Mouse (Mus musculus): Measurements from ENCODE around the gene Slc25a38. TPM values are rescaled to one million over a fixed set of nuclear protein-coding genes. Genes with fewer than 3 reads are reported as not detected.

The Slc25a38 gene
- 51.5 TPM for polyA plus RNA-seq (2017; shearing (Covaris generic))

GRCm38 (mm10) chr9:120110211-120111018 is at the start of gene Slc25a38:
TSS of gene Slc25a38 (plus strand) at chr9:120110374.

GRCm38 (mm10) chr9:120069779-120070178 is 40.4 kb upstream of the Slc25a38 start, which contains the start of gene Cx3cr1:
TSS of gene Cx3cr1 (minus strand) at chr9:120069879.

GRCm38 (mm10) chr9:120091696-120092238 is 18.4 kb upstream of the Slc25a38 start, which contains the start of gene Ccr8:
TSS of gene Ccr8 (plus strand) at chr9:120092114.

DNA sequence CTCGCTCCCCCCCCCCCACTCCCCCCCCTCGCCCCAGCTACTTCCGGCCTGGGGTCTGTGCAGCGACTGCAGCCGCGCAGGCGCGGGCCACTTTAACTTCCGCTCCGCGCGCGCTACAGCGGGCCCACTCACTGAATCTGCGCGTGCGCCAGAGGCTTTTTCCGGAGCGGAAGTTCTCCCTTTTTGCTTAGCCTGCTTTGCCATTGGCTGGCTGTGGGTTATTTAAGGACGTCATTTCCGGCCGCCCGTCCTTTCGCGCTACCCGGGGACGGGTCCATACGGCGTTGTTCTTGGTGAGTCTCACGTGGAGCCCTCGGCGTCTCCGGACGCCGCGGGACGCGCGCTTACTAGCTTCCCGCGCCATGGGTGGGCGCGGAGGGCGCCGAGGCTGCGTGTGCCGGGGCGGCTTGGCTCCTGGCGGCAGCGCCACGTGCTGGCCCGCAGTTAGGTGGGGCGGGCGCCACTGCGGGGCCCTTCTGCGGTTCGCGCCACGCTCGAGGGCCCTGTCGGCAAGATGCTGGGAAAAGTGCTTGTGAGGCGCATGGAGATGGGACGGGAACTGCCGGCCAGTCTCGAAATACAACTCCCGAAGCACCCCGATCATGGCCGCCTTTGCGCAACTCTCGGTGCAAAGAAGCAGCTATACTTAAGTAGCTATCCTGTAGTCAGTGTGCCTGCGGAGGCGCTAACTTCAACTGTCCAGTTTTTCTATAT is 17.5 kb downstream of the Slc25a38 start, which contains the start of gene Rpsa:
Gene Rpsa (plus strand): TSS at position 152 of the 714 bp plus-strand sequence.

DNA sequence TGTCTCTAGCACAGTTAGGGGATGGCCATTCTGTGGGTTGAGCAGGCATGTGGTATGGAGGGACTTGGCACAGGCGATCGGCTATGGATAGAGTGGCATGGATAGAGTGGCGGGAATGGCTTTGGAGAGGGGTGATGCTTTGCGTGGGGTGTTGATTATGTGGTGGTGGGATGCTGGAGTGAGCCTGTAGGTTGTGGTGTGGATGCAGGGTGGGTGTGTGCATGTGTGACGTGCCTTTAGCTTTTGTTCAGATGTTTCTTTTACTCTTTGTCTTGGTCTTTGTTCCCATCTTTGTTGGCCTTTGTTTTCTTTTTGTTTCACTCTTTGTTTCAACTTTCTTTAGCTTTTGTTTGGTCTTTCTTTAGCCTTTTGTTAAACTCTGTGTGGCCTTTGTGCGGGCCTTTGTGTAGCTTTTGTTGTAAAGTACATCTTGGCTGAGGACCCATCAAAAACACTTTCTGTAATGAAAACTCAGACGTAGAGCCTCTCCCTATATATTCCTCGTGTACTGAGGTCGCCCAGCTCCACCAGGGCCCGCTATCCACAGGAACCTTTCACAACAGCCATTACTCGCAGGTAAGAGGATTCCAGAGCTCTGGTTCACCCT is 39.2 kb downstream of the Slc25a38 start, which contains the start of gene Mobp:
Gene Mobp (plus strand): TSS at position 486 of the 607 bp plus-strand sequence.

Other genes starting within 250 kb of the Slc25a38 start
- 66.7 TPM for gene Wdr48, start 215.5 kb upstream of the Slc25a38 start, polyA plus RNA-seq (2017; shearing (Covaris generic))
- gene Gorasp1, start 172.8 kb upstream of the Slc25a38 start, polyA plus RNA-seq (2017; shearing (Covaris generic)), result 11.9 TPM
- gene Ttc21a, start 172.8 kb upstream of the Slc25a38 start, polyA plus RNA-seq (2017; shearing (Covaris generic)), result not detected
- 64.2 TPM for gene Csrnp1, start 125.7 kb upstream of the Slc25a38 start, polyA plus RNA-seq (2017; shearing (Covaris generic))
- gene Xirp1, start 86.8 kb upstream of the Slc25a38 start, polyA plus RNA-seq (2017; shearing (Covaris generic)), result not detected
- gene Cx3cr1, start 40.5 kb upstream of the Slc25a38 start, polyA plus RNA-seq (2017; shearing (Covaris generic)), result 0.23 TPM
- gene Ccr8, start 18.3 kb upstream of the Slc25a38 start, polyA plus RNA-seq (2017; shearing (Covaris generic)), result 93.2 TPM
- 2,080 TPM for gene Rpsa, start 17.3 kb downstream of the Slc25a38 start, polyA plus RNA-seq (2017; shearing (Covaris generic))
- not detected for gene Mobp, start 39.3 kb downstream of the Slc25a38 start, polyA plus RNA-seq (2017; shearing (Covaris generic))
- not detected for gene Myrip, start 191.1 kb downstream of the Slc25a38 start, polyA plus RNA-seq (2017; shearing (Covaris generic))